Mouse (Mus musculus): Measurements from ENCODE around the gene Efcab12. TPM values are rescaled to one million over a fixed set of nuclear protein-coding genes. Genes with fewer than 3 reads are reported as not detected.
A peak's percentile ranks its signal among the peaks of the same experiment; 100 is the strongest.
"Not testable (repeated sequence)": the region's sequence is repeated elsewhere in the genome, so short reads cannot be mapped to it uniquely, and the experiment has no call there.

Gene Efcab12
- total RNA-seq, 2 experiments from 2014 or later = 0.08 to 0.18 TPM

DNA sequence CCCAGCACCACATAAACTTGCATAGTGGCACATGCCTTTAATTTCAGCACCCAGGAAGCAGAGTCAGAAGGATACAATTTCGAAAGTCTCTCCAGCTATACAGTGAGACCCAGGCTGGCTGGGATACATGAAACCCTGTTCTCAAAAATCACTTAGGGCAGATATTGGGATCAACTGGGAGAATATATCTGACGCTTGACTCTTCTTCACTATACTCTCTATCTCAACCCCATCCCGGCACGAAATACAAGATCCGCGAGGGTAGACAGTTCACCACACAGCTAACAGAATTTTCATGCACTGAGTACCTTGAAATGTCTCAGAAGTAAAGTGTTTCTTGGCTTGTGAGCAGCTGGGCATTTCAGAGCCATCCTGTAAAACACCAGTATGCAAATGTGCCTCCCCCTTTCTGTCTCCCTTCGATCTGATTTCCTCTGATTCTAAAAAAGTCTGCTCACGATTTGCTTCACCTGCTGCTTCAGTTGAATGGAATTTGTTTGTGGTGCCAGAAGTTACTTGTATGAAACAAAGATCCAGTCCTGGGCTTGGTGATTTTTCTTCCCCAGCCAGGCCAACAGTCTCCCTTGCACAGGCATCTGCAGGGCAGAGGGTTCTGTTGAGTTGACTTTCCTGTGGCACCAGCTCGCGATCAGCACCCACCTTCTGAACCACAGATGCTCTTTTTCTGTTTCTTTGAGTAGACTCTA, 10.5 kb upstream of the Efcab12 start:
- intact Hi-C loops (cut with DNase I; ENCODE audit: low total_unique reads) = no loop called here

DNA sequence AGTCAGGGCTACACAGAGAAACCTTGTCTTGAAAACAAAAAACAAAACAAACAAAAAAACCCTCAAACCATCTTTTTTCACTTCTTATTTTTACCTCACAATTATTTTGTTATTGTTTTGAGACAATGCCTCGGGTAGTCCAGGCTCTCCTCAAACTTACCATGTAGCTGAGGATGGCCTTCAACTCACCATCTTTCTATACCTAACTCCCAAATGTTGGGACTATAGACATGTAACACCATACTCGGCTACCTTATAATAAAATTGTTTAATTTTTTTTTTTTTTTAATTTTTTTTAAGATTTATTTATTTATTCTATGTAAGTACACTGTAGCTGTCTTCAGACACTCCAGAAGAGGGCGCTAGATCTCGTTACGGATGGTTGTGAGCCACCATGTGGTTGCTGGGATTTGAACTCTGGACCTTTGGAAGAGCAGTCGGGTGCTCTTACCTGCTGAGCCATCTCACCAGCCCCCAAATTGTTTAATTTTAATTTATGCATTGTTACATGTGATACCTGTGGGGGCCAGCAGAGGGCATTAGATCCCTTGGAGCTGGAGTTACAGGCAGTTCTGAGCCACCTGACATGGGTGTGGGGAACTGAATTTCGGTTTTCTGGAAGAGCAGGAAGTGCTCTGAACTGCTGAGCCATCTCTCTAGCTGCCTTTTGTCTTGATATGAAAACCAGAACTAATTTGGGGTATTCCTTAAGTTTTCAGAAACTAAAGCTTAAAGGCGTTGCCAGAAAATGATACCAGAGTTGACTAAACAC, 8.6 kb upstream of the Efcab12 start:
- peak; percentile 61 for DNase-seq
- intact Hi-C loops (cut with DNase I; ENCODE audit: low total_unique reads) = no loop called here

More for the DNA sequence above, 10.5 kb upstream of the Efcab12 start:
- no peak for DNase-seq

- DNase-seq = no peak
- intact Hi-C loops (cut with DNase I; ENCODE audit: low total_unique reads) = no loop called here
Measured at GRCm38 (mm10) chr6:115845006-115845405, 6.8 kb upstream of the Efcab12 start.

DNA sequence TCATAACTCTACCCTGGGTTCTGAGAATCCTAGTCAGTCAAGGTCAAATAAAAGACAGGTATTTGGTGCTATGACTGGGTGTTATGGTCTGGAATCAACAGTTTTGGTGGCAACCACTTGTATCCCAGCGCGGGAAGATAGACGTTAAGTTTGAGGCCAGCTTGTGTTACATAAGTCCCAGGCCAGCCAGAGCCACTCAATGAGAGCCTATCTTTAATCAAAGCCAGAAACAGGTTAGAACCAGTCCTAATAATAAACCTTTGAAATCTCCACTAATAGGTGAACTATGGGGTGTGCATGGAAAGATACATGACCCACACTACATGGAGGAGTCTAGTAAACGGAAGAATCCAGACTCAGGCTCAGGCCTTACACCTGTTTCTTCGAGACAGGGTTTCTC, 533 bp upstream of the Efcab12 start:
- intact Hi-C loops (cut with DNase I; ENCODE audit: low total_unique reads) = no loop called here
- DNase-seq = no peak

GRCm38 (mm10) chr6:115833861-115834260, 4.4 kb downstream of the Efcab12 start:
- no peak for DNase-seq
- intact Hi-C loops (cut with DNase I; ENCODE audit: low total_unique reads) = no loop called here

- intact Hi-C loops (cut with DNase I; ENCODE audit: low total_unique reads) = no loop called here
- no peak for DNase-seq
Measured at GRCm38 (mm10) chr6:115832152-115832850, 5.9 kb downstream of the Efcab12 start.

GRCm38 (mm10) chr6:115830779-115831601, 7.2 kb downstream of the Efcab12 start:
- intact Hi-C loops (cut with DNase I; ENCODE audit: low total_unique reads) = no loop called here
- no peak for DNase-seq

DNA sequence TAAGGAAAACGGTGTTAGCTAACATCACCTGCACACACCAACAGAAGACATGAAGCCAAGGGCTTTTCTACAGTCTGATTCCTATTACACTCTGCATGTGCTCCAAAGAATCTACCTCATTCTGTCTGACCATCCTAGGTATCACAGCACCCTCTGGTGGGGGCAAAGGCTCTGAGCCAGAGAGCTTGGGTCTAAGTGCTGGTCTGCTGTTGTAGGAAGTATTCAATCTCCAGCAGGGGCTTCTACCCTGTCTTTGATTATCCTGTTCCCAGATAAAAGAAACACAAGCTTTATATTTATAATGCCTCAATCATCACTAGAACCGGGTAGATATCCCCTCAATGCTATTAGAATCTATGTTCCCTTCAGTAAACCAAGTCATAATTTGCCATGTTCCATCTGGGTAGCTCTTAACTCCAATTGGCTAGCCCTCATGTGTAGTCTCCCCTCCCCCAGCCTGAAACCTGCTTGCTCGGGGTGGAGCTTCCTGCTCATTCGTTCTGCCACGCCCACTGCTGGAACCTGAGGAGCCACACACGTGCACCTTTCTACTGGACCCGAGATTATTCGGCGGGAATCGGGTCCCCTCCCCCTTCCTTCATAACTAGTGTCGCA, 14.3 kb downstream of the Efcab12 start:
- peak; percentile 25 for DNase-seq
- intact Hi-C loops (cut with DNase I; ENCODE audit: low total_unique reads) = not testable (repeated sequence)

- intact Hi-C loops (cut with DNase I; ENCODE audit: low total_unique reads) = no loop called here
Measured at GRCm38 (mm10) chr6:115821216-115821993, 16.8 kb downstream of the Efcab12 start.

DNA sequence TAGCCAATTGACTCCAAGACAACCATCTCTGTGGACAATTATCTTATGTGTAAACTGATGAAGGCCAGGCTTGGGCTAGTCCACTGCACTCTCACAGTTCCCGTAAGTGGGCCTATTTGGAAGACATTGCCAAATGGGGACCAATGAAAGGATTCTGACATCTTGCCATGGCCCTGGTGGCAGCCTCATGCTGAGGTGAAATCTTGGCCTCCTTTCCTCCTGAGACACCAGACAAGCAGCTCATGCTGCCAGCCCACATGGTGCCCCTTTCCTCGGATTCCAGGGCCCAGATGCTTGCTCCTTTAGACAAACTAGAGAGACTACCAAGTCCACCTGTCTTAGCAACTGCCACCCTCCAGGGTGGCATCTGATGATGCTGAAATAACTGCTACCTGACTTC, 20.1 kb downstream of the Efcab12 start:
- intact Hi-C loops (cut with DNase I; ENCODE audit: low total_unique reads) = no loop called here
- no peak for DNase-seq

More at GRCm38 (mm10) chr6:115821216-115821993, 16.8 kb downstream of the Efcab12 start:
- DNase-seq = no peak

DNA sequence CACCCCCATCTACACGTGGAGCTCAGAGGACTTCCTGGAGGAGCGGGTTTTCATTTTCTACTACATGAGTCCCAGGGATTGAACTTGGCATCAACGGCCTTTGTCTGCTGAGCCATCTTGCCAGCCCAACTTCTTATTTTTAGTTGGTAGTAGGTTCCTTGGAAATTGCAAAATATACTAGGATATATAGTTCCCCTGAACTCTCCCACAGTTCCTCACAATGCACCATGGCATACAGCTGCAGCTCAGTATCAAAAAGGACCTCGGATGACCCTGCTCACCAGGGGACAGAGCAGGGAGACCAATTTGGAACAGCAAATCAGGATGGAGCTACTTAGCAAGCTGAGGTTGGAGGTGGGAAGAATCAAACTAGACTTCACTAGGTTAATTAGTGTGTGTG, 23.2 kb downstream of the Efcab12 start:
- intact Hi-C loops (cut with DNase I; ENCODE audit: low total_unique reads) = no loop called here
- DNase-seq = no peak

DNA sequence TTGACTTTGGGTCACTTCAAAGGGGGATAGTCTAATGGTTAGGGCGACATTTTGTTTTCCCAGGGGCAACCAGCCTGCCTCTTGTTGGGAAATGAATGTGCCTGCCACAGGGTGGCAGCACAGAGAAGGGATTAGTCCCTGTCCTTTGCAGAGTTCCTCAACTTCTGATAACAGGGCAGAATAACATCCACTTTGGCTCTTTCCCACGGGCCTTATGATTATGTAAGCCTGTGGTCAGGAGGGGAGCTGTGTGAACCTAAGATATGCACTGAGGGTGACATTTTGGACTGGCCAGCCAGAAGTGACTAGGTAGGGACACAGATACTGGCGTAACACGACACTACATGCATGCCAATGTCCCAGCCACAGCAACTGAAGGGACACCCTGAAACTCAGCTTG, 24.1 kb downstream of the Efcab12 start:
- intact Hi-C loops (cut with DNase I; ENCODE audit: low total_unique reads) = no loop called here
- DNase-seq = peak; percentile 61

GRCm38 (mm10) chr6:115811606-115812005, 26.6 kb downstream of the Efcab12 start:
- intact Hi-C loops (cut with DNase I; ENCODE audit: low total_unique reads) = no loop called here
- no peak for DNase-seq

- intact Hi-C loops (cut with DNase I; ENCODE audit: low total_unique reads) = no loop called here
- DNase-seq = peak; percentile 85
Measured at GRCm38 (mm10) chr6:115808488-115809231, 29.6 kb downstream of the Efcab12 start, which contains the start of gene Rpl32. Rpl32 (minus strand) TSS chr6:115808747.

- no peak for DNase-seq
- intact Hi-C loops (cut with DNase I; ENCODE audit: low total_unique reads) = no loop called here
Measured at GRCm38 (mm10) chr6:115808196-115808487, 30.1 kb downstream of the Efcab12 start.

DNA sequence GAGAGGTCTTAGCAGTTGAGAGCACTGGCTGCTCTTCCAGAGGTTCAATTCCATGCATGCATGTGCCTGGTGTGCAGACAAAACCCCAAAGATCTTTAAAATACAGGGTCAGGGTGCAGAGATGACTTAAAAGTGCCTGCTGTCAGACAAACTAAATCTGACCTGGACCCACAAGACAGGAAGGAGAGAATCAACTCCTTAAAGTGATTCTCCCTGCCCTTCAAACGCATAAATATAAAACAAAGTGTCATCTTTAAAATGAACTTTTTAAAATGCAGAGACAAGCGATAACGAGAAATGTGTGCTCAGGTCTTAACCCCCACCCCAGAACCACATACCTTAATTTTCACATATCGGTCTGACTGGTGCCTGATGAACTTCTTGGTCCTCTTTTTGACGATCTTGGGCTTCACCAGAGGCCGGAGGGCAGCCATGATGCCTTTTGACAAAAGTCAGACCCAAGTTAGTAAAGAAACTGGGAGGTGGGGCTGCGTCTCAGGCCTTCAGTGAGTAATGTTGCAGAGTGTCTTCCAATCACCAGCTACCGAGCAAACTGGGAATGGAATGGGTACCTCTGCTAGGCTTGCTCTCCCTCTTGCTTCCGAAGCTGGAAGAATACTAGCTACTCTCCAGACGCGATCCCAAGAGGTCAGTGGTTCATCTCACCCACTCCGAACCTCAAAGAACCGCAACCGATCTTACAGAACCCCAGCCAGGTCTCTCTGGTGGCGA, 30.6 kb downstream of the Efcab12 start:
- intact Hi-C loops (cut with DNase I; ENCODE audit: low total_unique reads) = no loop called here
- no peak for DNase-seq

Measured in gastrocnemius, postnatal 14 days (tissue).